Mouse (Mus musculus): ENCODE measurements around the gene Myt1. TPM values are rescaled to one million over a fixed set of nuclear protein-coding genes. Genes with fewer than 3 reads are reported as not detected.
A peak's percentile ranks its signal among the peaks of the same experiment; 100 is the strongest.
"Not testable (repeated sequence)": the region's sequence is repeated elsewhere in the genome, so short reads cannot be mapped to it uniquely, and the experiment has no call there.

The Myt1 gene
- total RNA-seq, 1 experiment from 2014 or later, result 0.29 TPM

DNA sequence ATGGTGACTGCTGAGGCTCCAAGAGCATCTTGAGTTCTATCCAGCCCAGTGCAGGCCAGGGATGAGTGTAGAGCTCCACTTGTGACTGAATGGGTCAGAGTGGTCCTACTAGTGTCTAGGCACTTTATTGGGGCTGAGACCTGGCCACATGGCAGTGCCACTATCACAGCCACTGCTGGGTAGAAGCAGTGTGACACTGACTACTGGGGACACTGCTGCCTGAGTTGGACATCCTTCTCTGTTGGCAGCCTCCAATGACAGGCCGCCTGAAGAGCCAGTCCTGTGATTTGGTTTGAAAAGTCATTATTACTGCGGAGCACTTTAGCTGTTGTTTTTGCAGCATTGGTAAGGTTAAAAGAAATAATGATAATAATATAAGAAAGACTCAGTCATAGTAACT is 10.1 kb downstream of the Myt1 start:
- ATAC-seq (replicated peaks; ENCODE audit: insufficient number of reproducible peaks, low FRiP score, low TSS enrichment, poor library complexity, severe bottlenecking), result no peak

DNA sequence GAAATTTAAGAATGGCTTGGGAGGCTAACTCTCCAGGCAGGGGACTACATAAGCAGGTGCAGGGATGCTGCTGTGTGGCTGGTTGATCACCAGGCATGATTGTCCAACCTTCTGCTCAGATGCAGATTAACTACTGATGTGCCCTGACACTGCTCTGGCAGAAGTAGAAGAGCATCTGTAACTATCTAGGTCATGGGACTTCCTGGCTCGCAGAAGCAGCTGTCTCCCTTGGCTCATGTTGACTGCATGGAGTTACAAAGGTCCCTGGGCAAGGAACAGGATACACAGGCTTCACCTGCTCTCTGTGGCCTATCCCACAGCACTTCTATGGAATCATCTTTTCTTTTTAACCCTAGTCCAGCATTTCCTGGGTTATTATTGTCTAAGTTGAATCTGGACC is 12.7 kb downstream of the Myt1 start:
- no peak for ATAC-seq (replicated peaks; ENCODE audit: insufficient number of reproducible peaks, low FRiP score, low TSS enrichment, poor library complexity, severe bottlenecking)

DNA sequence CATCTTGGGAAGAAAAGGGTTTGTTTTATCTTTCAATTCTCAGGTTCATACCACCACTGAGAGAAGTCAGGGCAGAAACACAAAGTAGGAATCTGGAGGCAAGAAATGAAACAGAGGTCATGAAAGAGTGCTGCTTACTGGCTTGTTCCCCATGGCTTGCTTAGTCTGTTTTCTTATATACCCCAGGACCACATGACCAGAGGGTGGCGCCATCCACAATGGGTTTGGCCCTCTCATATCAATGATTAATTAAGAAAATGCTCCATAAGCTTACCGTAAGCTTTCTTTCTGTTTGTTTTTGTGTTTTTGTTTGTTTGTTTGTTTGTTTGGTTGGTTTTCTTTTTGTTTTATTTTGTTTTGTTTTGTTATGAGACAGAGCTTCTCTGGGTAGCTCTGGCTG is 14.6 kb downstream of the Myt1 start:
- no peak for ATAC-seq (replicated peaks; ENCODE audit: insufficient number of reproducible peaks, low FRiP score, low TSS enrichment, poor library complexity, severe bottlenecking)

DNA sequence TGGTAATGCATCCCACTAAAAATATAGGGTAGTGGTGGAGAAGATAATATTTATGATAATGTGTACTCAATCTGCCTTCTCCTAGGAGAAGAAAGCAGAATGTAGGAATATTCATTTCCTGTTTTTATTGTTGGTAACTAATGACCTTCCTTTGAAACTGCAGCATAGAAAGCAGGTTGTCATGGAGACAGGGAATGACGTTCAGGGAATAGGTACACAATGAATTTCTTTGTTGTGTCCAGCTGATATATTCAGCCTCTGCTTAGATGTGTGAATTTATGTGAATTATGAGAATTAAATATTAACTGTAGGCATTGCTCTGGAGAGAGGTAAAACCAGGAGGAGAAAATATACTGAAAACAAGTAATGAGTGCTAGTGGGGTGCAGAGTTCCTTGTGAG is 18.3 kb downstream of the Myt1 start:
- ATAC-seq (replicated peaks; ENCODE audit: insufficient number of reproducible peaks, low FRiP score, low TSS enrichment, poor library complexity, severe bottlenecking), result no peak

DNA sequence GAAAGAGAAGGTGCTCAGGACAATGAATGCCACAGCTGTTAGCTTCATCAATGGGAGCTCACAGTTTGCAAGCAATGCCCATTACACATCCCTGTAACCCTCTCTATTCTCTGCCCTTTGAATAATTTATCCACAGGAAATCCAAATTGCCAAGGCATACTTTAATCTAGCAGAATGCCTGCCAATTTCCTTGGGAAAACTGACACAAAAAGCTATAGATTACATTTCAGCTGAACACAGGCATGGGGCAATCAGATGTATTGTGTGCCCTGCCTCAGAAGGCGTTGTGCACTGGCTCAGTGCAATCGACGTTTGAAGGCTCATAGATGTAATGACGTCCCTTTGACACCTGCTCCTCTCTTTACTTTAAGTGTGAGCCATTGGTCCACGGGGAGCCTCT is 24.7 kb downstream of the Myt1 start:
- ATAC-seq (replicated peaks; ENCODE audit: insufficient number of reproducible peaks, low FRiP score, low TSS enrichment, poor library complexity, severe bottlenecking), result no peak

DNA sequence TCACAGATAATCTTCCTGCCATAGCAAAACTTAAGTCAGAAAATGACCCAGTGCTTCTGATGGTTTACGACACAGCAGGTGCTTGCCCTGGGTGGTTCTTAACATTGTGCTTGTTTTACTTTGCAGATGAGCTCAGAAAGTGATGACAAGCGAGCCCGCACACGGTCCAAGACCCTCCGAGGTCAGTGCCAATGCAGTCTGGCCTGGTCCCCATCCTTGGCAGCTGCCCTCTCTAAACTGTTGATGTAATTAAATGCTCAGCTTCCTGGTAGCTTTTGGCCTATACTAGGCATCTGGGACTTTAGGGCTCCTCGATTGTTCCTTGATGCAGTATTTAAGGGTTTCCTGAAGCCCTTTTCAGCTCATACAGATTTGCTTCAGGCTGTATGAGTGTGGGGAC is 26.3 kb downstream of the Myt1 start:
- no peak for ATAC-seq (replicated peaks; ENCODE audit: insufficient number of reproducible peaks, low FRiP score, low TSS enrichment, poor library complexity, severe bottlenecking)

DNA sequence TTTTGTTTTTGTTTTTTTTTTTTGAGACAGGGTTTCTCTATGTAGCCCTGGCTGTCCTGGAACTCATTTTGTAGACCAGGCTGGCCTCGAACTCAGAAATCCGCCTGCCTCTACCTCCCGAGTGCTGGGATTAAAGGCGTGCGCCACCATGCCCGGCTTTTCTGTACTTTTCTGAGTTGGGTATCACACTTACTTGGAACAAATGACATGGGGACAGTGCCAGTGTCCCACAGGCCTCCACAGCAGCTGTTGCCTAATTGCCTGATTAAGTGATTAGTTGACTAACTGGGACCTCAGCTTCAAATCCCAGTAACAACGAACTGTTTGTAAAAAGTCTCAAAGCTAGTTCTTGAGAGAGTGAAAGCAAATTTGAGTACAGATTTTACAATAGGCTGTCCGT is 30.1 kb downstream of the Myt1 start:
- not testable (repeated sequence) for ATAC-seq (replicated peaks; ENCODE audit: insufficient number of reproducible peaks, low FRiP score, low TSS enrichment, poor library complexity, severe bottlenecking)

DNA sequence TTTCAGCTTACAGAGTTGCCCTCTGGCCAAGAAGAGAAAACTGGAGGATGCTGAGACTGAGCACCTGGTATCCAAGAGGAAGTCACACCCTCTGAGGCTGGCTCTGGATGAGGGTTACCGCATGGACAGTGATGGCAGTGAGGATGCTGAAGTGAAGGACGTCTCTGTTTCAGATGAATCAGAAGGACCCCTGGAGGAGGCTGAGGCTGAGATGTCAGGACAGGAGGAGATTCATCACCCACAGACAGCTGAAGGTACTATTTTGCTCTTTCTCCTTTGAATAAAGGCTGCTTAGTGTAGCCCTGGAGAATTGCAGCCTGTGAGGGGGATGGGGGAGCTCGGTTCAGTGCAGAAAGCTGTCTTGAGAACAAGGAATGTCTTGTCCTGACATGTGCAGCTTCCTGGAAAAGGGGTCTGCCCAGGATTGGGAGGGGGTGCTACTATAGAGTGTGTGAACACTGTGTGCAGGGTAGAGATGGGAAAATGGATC is 32.6 kb downstream of the Myt1 start:
- ATAC-seq (replicated peaks; ENCODE audit: insufficient number of reproducible peaks, low FRiP score, low TSS enrichment, poor library complexity, severe bottlenecking), result no peak

DNA sequence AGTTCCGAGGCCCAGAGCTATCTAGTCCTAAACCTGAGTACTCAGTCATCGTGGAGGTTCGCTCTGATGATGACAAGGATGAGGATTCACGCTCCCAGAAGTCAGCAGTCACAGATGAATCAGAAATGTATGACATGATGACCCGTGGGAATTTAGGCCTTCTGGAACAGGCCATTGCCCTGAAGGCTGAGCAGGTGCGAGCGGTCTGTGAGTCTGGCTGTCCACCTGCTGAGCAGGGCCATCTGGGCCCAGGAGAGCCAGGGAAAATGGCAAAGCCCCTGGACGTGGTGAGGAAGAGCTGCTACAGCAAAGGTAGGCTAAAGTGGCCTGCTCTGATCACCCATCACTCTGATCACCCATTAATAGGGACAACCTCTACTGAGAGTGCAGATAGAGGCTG is 34.5 kb downstream of the Myt1 start:
- ATAC-seq (replicated peaks; ENCODE audit: insufficient number of reproducible peaks, low FRiP score, low TSS enrichment, poor library complexity, severe bottlenecking), result no peak

DNA sequence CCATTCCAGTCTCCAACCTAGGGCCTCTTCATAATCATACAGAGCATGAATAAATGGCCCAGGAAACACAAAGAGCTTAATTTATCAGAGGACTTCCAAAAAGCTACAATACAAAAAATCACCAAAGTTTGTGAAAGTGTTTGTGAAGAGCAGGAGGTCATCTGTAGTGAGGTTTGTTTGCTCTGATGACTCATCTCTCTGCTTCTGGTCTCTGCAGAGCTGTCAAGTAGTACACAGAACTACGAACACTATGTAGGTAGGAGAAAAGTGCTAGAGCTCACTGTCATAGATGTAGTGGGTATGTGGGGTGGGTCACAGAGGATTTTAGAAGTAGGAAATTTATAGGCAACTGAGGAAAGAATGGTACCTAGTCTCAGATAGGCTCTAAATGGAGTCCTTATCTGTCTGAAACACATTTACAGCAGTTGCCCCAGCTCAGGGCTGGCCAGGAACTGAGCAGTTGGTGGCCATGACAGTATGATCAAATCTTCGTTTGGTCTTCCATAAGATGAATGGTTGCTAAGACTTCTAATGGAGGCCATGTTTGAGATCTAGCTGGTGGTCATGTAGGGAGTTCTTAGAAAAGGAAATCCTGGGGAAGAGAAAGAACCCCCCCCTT is 66.0 kb downstream of the Myt1 start:
- ATAC-seq (replicated peaks; ENCODE audit: insufficient number of reproducible peaks, low FRiP score, low TSS enrichment, poor library complexity, severe bottlenecking), result no peak

DNA sequence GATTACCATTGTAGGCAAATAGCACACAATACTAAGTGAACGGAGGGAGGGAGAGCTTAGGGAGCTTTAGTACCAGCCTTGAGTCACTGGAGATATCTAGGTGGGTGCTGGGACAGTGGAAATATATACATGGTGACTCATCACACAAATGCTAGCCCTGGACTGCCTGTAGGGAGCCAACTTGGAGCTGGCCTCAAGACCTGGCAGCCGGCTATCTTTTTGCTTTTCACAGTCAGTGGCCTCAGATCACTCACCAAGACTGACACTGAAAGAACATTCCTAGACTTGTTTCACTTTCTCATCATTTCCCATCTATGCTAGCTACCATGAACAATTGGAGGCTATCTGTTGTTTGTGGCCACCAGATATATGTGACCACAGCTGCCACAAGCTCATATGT is 69.6 kb downstream of the Myt1 start:
- ATAC-seq (replicated peaks; ENCODE audit: insufficient number of reproducible peaks, low FRiP score, low TSS enrichment, poor library complexity, severe bottlenecking), result no peak

DNA sequence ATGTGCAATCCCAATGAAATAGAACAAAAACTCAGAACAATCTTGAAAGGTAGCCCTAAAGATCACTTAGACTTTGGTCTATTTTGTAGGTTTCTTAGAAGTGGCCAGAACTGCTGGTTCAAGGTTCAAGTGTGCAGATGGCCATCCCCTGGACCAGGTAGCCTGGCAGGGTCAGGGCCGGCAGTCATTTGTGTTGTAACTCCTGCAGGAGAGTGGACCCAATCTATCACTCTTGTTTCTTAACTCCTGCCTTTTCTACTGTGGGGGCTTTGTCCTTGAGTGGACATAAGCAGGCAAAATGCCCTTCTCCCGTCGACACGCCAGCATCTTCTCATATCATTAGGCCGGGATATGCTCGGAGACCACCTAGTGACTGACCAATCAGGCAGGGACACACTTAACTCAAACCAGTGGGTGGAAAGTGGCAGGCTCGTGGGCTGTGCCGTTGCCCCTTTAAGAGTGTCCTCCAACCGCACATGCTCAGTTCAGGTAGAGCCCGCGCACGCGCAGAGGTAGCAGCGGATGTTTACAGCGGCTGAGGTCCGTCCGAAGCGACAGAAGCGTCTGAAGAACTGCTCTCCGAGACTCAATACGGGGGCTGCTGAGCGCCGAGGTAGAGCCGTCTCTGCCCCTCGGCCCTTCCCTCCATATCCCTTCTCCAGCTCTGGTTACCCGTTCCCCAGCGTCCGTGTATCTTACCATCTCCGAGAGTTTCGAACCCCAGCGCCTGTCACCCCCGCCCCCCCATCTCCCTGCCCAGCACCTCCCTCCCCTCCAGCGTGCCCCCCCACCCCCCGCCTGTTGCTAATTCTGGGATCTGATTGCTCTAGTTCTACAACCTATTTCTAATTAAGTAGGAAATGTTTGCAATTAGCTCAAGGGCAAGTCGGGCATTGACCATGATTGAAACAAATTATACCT is 74.5 kb downstream of the Myt1 start, which contains the start of gene Pcmtd2:
Gene Pcmtd2 (plus strand): TSS at position 483 of the 921 bp plus-strand sequence.
- ATAC-seq (replicated peaks; ENCODE audit: insufficient number of reproducible peaks, low FRiP score, low TSS enrichment, poor library complexity, severe bottlenecking), result peak; percentile 98

DNA sequence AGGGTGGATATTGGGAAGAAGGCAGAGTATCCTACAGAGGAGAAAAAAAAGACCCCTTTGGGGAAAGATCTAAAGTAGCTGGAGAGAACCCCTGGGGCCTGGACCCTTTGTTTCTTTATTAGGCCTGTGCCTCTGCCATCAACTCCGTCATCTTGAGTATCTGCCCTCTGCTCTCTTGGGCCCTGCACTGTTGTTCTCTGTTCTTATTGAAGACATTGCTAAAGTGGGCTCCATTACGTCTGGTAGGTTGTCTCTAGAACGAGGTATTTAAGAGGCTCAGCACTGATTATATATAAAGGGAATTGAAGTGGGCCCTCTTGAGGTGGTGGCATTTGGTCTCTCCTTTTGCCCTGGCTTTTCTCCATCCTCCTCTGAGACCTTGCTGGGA is 75.2 kb downstream of the Myt1 start:
- 0 out of 2 replicates have a peak, but pooled peaks have one; percentile 15 for ATAC-seq (replicated peaks; ENCODE audit: insufficient number of reproducible peaks, low FRiP score, low TSS enrichment, poor library complexity, severe bottlenecking)

DNA sequence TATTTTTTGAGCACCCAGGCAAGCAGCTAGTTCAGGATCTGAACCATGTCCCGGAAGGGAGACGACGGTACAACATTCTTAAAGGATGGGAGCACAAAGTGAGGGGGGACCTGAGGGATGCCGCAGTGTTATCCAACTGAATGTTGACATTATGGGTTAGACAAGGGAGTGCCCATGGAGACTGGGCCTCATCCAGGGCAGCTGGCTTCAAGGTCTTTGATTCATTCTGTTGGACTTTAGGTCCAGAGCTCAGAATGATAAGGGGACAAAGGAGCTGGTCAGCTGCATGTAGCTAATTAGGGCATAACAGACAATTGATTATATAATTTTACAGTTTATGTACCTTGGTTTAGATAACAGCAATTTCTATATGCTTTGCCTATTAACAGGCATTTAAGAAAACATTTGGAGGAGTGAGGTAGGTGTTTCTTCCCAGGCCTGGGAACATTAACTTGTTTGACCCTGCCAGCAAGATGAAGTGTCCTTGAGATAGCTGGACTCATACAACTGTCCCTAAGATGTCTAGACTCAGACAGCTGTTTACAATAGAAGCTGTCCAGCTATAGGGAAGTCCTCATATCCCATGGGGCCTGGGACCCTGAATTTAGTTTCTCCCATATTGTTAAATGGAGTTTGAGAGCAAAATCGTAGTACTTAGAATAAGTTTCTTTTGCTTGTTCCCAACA is 82.7 kb downstream of the Myt1 start:
- ATAC-seq (replicated peaks; ENCODE audit: insufficient number of reproducible peaks, low FRiP score, low TSS enrichment, poor library complexity, severe bottlenecking), result no peak

DNA sequence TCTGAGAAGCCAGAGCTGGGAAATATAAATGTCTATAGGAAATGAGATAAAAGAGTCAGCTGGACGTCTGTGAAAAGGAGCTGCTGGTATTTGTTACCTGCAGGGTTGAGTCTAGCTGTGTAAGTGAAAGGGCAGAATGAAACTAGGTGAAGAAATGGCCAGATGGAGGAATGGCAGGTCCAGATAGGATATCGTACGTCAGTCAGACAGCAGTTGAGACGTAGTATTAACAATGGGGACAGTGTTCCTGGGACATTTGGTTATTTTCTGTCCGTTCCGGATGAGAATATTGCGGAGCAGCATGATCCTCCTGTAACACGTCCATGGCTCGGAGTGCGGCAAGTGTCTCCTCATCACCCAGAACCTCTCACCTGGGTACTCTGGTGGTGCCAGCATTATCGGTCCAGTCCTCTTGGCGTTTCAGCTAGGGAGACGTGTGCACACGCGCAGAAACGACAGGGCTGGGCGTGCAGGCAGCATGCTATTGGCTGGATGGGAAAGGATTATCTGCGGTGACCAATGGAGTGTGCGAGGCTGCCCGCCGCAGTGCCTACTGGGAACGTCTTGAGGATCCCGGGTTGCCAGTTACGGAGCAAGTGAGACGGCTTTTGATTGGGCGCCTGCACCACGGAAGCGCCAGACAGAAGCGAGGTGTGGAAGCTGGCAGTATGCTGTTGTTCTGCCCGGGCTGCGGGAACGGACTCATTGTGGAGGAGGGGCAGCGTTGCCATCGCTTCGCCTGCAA is 100.8 kb downstream of the Myt1 start, which contains the start of gene Polr3k:
Gene Polr3k (plus strand): TSS at position 547 of the 745 bp plus-strand sequence.
- ATAC-seq (replicated peaks; ENCODE audit: insufficient number of reproducible peaks, low FRiP score, low TSS enrichment, poor library complexity, severe bottlenecking), result peak; percentile 100

DNA sequence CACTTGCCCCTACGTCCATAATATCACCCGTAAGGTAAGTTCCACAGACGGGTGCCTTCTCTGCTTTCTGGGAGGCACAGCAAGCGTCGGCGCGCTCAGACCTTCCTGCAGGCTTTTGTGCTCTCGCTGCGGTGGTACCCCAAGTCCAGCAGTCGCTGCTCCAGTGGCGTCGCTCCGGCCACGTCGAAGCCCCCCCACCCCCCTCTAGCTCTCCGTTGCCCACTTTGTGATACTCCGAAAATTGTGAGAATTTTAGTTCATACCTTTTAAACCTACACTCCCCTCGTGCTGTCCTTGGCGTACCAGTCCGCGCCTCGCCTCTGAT is 101.4 kb downstream of the Myt1 start:
- no peak for ATAC-seq (replicated peaks; ENCODE audit: insufficient number of reproducible peaks, low FRiP score, low TSS enrichment, poor library complexity, severe bottlenecking)

DNA sequence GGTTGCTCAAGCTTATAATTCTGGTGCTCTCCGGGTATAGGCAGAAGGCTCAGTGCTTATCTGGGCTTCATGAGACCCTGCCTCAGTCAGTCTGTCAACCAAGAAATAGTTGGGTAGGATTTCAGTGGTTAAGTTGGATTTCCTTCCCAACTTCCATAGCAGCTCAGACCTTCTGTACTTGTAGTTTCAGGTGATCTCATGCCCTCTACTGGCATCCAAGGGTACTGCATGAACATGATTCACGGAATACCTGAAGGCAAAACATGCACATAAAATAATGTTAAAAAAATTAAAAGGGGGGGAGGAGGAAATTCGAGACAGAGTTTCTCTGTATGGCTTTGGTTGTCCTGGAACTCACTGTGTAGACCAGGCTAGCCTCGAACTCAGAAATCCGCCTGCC is 103.8 kb downstream of the Myt1 start:
- no peak for ATAC-seq (replicated peaks; ENCODE audit: insufficient number of reproducible peaks, low FRiP score, low TSS enrichment, poor library complexity, severe bottlenecking)

DNA sequence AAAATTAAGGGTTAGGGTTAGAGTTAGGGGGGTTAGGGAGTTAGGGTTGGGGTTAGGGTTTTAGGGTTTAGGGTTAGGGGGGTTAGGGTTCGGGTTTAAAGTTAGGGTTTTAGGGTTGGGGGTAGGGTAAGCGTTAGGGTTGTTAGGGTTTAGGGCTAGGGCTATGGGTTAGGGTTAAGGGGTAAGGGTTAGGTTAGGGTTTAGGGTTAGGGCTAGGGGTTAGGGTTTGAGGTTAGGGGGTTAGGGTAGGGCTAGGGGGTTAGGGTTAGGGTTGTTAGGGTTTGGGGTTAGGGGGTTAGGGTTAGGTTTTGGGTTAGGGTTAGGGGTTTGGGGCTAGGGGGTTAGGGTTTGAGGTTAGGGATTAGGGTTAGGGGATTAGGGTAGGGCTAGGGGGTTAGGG is 107.9 kb downstream of the Myt1 start:
- ATAC-seq (replicated peaks; ENCODE audit: insufficient number of reproducible peaks, low FRiP score, low TSS enrichment, poor library complexity, severe bottlenecking), result no peak
